Mouse (Mus musculus) spleen, postnatal 10 days (tissue): Measurements from ENCODE around the gene Chkb.
A peak's percentile ranks its signal among the peaks of the same experiment; 100 is the strongest.
"Not testable (repeated sequence)": the region's sequence is repeated elsewhere in the genome, so short reads cannot be mapped to it uniquely, and the experiment has no call there.

Experiments
- DNase-seq, 2 experiments: peaks; one replicate each; pipeline ENCODE4 v3.0.0; 2021 to 2022; ENCODE audit warnings: low spot score in 2 of 2

Gene Chkb

DNA sequence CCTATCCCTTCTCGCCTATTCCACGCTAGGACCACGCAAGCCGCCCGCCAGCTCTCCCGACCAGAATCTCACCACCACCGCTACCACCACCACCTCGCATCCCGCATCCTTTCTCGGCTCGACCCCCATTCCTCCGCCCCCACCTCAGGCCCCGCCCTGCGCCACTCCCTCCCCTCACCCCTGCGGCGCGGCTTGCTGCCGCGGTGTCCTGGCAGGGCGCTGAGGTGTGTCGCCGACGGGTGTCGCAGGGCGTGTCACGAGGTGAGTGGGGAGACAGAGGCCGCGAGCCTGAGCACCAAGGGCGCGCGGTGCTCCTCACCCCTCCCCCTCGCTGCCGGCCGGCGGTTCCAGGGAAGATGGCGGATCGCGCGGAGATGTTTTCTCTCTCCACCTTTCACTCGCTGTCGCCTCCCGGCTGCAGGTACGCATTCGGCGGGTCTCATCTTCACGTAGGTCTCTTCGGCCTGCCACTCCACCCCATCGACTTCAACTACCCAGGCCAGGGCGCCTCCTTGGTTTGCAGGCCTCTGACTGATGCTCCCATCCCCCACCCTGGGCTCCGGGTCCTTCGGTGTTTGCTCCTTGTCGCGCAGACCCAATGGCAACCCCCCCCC, 24.3 kb upstream of the Chkb start, which contains the start of gene Mapk8ip2:
Gene Mapk8ip2 (plus strand): TSS at position 49 of the 614 bp plus-strand sequence.
- no peak for DNase-seq

DNA sequence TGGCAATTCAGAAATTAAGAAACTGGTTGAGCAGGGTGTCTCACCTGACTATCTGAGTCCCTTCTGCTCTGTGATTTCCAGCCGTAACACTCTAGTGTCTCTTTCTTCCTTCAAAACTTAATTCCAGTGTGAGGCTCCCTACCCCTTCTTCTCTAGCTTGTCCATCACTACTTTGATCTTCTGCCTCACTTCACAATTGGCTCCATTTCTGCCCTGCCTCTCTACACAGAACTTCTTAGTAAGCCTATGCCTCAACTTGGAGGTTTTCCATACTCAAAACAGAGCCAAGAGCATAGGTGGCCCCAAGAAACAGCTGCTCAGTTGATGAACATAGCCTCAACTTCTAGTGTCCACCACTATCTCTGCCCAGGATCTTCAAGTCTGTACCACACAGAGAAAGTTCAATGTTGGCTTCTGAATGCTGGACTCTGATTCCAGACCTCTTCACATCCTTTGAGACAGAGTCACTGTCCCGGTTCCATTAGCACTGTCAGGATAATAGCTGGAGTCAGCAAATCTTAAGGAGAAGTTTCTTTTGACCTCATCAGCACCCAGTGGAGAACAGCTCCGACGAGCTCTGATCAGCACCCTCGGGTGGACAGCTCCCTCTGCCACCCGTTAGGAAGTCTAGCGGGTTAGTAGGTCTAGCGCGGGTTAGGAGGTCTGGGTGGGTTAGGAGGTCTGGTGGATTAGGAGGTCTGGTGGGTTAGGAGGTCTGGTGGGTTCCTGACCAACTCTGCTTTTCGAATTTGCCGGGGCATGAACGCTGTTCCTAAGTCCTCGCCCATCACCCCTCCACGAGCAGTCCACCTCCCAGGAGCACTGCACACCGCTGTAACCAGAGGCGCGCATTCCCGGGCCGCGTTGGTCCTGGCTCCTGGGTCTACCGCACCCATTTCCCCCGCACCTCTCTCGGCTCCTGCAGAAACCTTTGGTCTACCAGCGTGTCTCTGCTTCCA, 23.5 kb upstream of the Chkb start:
- DNase-seq, result peak; percentile 47 to 78

DNA sequence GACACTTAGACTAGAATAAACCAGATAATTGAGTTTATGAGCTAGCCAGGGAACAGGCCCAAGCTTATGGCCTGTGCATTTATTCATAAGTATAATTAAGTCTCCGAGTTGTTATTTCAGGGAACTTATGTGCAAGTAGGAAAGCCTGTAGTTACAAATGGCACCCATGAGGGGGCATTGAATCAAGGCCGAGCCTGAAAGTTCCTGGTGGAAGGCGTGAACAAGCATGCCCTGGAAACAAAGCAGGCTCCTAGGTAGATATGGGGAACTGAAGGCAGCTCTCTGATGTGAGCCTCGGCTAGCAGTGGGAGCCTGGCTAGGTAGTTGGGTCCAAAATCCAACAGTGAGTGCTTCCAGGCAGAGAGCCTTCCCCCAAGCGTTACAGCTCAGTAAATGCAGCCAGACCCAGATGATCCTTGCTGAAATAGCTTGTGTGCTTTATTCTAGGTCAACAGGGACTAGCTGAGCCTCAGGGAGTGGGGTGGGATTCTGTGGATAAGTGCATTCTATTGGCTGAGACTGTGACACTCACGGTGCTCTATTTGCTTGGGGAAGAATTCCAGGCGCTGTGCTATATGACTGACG, 12.9 kb upstream of the Chkb start:
- DNase-seq, result no peak

DNA sequence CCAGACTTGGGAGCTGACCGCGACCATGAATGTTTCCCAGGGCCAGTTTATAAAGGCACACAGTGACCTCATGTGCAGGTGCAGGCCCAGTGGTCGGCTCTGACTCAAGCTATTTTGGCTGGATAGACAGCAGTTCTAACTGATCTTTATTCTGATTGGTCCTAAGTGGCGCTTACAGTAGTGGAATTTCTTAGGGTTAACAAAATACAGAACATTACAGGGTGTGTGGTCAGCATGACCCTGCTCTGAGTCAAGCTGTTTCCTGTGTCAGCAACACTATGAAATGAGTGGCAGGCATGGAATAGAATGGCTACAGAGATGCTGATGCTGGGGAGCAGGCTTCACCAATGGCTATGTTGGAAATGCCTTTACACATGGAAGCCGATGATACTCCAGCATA, 6.2 kb upstream of the Chkb start:
- DNase-seq, result no peak

DNA sequence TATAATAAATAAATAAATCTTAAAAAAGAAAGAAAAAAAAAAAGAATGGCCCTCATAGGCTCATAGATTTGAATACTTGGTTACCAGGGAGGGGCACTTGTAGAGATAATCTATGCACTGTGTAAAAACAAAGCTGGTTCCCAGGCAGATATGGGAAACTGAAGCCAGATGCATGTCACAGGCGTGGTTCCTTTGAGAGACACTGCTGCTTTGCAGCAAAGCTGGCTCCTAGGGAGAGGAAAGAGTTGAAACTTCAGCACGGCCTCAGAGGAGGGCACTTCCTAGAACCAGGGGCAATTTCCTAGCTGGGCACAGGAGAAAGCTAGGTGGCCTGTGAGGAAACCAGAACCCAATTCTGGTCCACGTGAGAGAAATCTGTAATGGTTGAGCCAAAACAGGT, 4.4 kb upstream of the Chkb start:
- DNase-seq, result no peak

DNA sequence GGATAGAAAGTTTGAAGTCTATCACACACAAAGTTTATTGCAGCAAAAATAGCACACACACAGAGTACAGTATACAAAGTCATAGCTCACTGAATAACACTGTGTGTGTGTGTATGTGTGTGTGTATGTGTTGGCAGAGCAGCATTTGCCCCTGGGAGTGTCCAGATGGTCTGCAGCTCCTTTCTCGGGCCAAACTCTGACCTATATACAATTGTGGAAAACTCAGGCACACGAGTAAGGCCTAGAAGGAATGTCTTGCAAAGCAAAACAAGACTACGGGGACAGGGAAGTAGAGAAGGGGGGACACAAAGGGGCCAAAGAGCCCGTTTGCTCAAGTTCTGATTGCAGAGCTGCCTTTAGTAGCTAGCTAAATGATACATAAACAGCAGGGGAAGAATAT, 3.2 kb upstream of the Chkb start:
- no peak for DNase-seq

DNA sequence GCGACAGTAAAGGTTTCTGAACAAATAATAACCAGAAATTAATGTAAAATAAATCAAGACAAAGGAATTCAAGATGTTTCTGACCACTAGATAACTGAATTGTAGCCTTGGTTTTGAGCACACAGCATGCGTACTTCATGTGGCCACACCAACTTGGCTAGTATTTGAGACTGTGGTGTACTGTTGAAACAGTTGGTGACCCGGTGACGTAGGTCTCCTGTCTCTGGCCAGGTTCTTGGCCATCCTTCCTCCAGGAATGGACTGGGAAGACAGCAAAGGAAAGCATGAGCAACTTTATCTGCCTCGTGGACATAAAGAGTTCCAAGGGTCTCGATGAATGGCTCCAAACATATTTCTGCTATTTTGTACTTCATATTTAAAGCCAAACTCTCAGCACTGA, 2.1 kb upstream of the Chkb start:
- no peak for DNase-seq

DNA sequence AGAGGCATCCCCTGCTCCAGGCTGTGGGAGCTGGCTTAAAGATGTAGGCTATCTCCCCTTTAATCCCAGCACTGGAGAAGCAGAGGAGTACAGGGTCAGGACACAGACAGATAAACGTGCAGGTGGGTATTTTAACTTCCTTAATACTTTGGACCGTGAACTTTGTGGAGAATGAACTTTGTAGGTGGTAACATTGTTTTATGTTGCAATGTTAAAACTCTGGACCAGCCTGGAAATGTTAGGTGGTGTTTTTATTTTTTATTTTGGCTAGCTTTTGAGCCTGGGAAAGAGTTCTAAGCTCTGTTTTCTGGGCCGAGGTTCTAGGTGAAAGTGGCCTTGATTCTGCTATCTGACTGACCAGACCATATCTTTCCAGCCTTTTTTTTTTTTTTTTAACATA, 1.6 kb upstream of the Chkb start:
- DNase-seq, result no peak

DNA sequence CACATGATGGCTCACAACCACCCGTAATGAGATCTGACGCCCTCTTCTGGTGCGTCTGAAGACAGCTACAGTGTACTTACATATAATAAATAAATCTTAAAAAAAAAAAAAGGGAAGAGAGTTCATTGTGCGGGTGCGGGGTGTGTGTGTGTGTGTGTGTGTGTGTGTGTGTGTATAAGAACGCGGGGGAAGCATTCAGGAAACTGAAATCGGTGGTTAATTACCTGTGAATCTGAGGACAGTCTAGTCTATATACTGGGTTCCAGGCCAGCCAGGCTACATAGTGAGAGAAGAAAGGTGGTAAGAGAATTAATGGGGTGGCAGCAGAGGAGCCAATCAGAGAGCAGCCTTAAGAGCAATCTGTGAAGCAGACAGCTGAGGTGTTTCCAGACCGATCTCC, 1.1 kb upstream of the Chkb start:
- not testable (repeated sequence) for DNase-seq

DNA sequence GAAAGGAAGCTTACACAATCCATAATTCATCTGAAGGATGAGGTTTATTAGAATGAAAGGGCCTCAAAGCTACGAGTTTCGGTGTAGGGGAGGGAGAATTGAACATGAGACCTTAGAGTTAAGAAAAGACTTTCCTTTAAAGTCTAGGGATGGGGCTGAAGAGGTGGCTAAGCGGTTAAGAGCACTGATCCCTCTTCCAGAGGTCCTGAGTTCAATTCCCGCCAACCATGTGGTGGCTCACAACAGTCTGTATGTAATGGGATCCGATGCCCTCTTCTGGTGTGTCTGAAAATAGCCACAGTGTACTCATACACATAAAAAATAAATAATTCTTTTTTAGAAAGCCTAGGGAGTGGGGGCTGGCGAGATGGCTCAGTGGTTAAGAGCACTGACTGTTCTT, 633 bp upstream of the Chkb start:
- DNase-seq, result peak; percentile 28 to 33

DNA sequence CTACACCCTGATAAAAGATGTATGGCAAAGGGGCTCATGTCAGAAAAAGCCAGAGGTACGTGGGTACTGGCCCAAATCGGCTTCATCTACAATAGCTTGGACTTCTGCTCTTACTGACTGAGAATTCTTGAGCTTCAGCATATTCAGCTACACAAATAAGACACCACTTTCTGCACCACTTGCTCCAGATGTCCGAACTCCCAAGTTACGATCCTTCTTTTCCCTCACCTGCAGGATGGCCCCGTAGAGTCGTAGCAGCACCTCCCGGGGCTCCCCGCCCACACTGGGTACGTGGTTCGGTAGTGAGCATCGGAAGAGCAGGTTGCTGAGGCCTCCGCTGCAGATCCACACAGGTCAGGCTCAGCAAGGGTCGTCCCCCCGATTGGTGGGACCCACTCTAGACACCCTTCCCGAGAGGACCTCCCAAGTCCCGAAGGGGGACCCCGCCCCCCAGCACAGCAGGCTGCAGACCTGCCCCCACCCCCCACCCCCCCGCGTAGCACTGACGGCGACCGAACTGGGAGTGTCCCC, 822 bp downstream of the Chkb start:
- no peak for DNase-seq

DNA sequence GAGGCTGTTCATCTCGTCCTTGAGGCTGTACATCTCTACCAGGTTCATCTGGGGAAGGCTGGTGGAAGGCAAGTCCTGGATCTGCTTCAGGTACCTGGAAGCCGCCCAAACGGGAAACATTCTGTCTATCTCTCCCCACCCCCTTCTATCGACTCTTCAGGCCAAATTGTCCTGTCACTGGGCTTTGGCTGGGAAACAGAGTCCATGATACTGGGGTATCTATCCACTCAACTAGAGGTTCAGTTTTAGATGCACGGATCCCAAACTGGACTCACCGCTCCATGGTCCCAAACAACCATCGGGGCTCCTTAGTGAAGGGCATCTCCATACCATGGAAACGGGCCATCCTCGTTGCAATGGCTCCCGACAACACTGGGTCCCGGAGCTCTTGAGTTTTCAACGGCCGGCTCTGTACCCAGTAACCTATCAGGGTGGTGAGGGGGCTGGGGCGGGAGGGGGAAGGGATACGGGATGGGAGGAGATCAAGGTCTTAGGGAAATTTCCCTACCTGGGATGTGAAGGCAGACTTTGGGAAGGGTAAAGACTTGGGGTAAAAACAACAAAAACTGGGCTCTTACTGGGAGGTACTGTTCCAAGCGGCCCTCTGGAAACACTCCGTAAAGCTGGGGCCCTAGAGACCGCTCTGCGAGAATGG, 1.4 kb downstream of the Chkb start:
- no peak for DNase-seq

DNA sequence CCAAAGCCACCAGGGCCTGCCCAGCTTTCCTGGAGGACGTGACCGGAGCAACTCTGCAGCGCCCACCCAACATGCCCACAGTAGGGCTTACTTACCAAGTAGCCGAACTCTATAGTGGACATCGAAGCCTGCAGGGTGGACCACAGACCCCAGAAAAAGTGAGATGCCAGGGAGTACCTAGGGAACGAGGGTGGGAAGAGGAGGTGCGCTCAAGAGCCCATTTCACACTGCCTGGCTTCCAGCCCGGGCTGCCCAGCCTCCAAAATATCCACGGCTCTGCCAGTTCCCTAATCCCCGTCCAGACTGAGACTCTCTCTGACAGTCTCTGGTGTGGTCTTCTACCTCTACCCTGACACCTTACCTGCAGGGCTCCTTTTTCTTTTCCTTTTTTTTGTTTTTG, 3.0 kb downstream of the Chkb start:
- no peak for DNase-seq

DNA sequence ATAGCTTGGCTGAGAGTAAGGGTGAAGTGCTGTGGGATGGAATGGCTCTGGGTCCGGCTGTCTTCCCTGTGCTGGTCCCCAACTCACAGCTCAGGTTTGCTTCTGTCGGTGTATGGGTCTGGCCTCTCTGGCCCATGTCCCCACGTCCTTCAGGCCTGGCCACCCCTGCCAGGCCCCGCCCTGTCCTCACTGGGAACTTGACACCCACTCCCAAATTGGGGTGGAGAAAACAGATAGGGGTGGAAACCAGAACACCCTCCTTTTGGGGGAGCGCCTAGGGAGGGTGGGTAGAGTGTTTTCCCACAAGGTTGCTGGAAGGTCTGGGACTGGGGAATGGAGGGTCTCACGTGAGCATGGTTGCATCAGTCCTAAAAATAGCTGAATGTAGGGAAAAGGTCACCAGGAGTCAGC, 4.0 kb downstream of the Chkb start, which contains the start of gene Cpt1b:
Gene Cpt1b (minus strand): TSS at position 153 of the 411 bp plus-strand sequence.
- peak in 1 of 2 experiments; percentile 9 for DNase-seq

DNA sequence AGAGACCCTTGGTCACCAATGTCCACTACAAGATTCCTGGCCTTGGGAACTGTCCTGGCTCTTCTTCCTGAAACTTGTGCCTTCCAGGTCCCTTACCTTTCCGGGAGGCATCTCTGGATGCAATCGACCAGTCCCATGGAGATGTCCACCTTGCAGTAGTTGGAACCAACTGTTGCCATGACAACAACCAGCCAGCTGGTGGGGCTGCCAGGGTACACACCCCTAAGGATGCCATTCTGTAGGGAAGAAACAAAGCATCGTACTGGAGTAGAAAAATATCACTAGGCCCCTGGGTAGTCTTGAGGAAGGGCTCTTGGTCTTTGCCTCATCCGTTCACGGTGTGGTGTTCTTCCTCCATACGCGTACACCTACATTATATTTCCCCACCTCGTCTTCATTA, 5.1 kb downstream of the Chkb start:
- DNase-seq, result no peak

DNA sequence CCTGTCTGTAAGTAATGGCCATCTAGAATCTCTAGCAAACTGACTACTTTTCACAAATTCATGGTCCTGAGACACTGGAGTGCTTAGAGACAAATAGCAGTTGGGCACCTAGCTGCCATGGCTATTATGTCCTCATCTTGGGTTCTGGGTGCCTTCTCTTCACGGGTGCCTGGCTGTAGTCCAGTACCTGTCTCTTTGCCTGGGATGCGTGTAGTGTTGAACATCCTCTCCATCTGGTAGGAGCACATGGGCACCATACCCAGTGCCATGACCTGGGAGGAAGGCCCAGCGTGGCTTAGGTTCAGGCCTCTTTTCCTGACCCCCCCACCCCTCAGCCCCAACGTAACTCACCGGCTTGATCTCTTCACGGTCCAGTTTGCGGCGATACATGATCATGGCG, 7.8 kb downstream of the Chkb start:
- no peak for DNase-seq

DNA sequence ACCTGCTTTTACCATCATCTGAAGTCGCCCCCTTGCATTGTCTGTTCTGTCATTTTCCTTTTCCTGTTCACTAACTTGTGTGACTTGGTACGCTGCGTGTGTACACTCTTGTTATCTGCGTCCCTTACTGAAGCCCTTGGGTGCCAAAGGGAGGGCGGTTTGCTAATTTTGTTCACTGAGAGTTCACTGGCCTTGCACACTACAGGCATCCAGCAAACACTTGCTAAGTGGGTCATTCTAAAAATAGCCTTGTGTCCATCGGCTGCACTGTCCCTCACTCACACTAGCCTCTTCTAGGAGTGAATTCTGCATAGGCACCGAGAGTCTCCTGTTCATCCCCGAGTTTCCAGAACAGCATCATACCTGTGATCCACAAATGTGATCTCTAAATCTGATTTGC, 14.4 kb downstream of the Chkb start:
- DNase-seq, result no peak

DNA sequence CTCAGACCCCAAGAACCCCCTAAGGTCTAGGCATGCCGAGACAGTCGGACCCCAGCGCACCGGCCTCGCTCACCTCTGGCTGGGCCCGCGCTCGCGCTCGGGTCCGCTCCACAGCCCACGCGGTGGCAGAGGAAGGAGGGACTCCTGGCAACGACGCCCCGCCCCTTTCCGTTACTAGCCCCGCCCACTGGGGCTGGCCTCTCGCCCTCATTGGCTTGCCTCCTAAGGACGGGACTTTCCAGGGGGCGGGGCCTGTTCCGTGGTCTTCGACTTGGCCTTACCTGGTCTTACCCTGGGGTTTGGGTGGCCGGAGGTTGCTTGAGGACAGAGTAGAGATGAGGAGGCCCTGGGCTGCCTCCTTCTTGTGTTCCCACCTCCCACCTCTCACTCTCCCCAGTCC, 19.6 kb downstream of the Chkb start, which contains the start of gene Syce3:
Gene Syce3 (minus strand): TSS at position 386 of the 400 bp plus-strand sequence.
- no peak for DNase-seq

DNA sequence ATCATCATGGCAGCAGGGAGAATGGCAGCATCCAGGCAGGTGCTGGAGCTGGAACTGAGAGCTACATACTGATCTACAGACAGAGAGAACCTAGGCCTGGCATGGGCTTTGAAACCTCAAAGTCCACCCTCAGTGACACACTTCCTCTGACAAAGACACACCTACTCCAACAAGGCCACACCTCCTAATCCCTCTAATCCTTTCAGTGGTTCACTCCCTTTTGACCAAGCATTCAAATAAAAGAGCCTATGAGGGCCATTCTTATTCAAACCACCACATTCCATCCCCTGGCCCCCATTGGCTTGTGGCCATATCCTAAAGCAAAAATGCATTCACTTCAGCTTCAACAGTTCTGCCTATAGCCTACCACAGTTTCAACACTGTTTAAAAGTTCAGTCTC, 23.0 kb downstream of the Chkb start:
- DNase-seq, result no peak

DNA sequence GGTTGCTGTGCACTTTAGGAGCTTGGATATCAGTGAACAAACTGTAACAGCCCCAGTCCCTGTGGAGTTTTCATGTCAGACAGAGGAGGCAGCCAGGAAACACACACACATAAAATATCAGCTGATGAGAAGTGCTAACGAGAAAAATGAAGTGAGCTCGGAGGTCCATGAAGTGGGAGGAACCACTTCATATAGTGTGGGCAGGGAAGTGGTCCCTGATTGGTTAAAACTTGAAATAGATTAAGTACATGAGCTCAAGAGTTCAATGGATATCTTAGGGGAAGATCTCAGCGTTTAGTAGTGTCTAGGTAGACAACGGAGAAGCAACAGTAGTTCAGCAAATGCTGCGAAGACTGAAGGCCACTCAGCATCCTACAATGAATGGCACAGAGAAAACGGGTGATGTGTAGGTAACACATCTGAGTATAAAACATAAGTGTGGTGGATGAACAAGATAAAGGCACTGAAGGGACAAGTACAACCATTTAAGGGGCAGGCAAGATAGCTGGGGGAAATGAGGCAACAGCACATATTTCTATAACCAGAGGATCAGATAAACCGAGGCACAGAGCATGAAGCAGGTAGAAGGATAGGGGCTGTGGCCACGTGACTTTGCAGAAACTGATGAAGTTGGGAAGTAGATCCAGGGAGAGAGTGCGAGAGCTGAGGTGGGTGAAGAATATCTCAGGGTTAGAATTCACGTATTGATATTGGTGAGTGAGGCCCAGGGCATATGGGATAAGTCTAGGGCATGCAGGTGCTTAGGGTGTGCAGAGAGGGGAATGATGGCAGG, 24.7 kb downstream of the Chkb start:
- DNase-seq, result no peak

DNA sequence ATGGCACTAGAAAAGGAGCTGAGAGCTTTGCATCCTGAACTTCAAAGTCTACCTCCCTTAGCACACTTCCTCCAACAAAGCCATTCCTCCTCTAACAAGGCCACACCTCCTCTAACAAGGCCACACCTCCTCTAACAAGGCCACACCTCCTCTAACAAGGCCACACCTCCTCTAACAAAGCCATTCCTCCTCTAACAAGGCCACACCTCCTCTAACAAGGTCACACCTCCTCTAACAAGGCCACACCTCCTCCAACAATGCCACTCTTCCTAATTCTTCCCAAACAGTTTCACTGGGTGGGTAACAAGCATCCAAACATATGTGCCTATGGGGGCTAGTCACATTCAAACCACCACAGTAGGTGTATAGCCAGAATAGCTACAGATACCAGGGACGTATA, 27.2 kb downstream of the Chkb start:
- DNase-seq, result no peak
